Mouse (Mus musculus): ENCODE measurements at regions not wholly inside any gene's neighbourhood (a gene's known extent, or its start where the extent isn't known, plus 50 kb on each side); places are given as distances from the start of the nearest gene placed in this dataset.

GRCm38 (mm10) chr14:123081016-123081714 is 97.3 kb upstream of the Tmtc4 start:
- DNase-seq (ENCODE audit: extremely low read depth, low read depth, low spot score): no peak

GRCm38 (mm10) chr14:123079733-123080132 is 95.9 kb upstream of the Tmtc4 start:
- DNase-seq (ENCODE audit: extremely low read depth, low read depth, low spot score): no peak

DNA sequence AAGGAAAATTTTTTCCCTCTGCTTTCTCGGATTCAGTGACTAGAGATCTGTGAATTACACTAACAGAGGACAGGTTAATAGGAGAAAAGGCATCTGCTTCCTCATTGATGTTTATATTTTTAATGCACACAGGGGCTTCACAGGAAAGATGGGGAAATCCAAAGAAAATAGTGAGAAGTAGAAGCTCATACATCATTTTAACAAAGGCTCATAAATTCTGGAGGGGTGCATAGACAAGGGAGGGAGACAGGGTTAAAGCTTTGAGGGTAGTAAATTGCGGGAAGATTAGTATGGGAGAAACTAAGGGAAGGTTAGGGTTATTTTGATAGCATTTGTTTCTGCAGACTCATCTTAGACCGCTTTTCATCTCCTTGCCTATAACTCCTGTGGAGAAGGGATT is 95.0 kb upstream of the Tmtc4 start:
- no peak for DNase-seq (ENCODE audit: extremely low read depth, low read depth, low spot score)

GRCm38 (mm10) chr14:123066344-123066743 is 82.5 kb upstream of the Tmtc4 start:
- DNase-seq (ENCODE audit: extremely low read depth, low read depth, low spot score): no peak

DNA sequence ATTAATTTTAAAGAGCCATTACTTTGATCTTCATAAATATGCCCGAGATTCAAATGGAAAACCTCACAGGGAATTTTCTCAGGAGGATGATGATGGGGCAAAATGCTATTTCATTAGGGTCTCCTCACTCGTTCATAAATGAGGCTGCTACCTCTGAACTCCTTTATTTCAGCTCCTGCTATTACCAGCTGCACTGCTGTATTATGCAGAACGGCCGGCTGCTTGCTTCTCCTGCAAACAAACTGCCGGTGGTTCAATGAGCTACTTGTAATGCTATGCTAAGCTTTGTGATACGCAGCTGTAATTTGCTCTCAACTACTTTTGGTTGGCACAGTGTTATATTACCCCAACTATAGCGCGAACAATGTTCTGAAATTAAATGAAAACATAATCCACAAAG is 81.7 kb upstream of the Tmtc4 start:
- no peak for DNase-seq (ENCODE audit: extremely low read depth, low read depth, low spot score)

DNA sequence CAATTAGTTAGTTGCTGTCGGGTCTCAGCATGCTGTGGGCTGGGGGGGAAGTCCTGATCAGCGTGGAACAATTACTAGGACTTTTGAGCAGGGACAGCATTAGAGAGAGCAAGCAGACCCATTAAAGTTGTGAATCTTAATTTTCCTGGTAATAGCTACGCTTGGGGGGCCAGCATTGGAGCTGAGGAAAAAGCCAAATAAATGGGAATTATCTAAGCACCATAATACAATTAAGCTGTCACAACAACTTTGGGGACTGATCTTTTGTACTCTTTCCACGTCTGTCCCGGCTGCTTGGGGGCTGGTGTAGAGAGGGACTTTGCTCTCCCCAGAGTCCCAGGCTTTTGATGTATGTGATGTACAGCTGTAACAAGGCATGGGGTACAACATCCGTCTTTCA is 81.3 kb upstream of the Tmtc4 start:
- no peak for DNase-seq (ENCODE audit: extremely low read depth, low read depth, low spot score)

DNA sequence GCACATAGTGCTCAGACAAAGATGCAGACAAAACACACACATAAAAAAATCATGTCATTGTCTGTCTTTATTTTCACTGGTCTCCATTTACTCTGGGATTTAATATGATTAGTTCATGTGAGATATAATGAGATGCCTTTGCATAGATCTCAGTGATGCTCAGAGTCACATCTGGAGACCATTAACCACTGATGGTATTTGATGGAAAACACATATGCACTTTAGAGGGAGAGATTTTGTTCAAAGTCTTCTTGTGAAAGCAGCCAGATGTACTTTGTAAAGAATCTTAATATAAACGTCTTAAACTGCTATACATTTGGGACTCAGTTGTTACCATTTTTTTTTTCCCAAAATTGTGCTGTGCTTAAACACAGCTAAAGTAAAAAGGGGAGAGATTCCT is 79.1 kb upstream of the Tmtc4 start:
- DNase-seq (ENCODE audit: extremely low read depth, low read depth, low spot score): no peak

GRCm38 (mm10) chr14:123056976-123057375 is 73.1 kb upstream of the Tmtc4 start:
- DNase-seq (ENCODE audit: extremely low read depth, low read depth, low spot score): no peak

DNA sequence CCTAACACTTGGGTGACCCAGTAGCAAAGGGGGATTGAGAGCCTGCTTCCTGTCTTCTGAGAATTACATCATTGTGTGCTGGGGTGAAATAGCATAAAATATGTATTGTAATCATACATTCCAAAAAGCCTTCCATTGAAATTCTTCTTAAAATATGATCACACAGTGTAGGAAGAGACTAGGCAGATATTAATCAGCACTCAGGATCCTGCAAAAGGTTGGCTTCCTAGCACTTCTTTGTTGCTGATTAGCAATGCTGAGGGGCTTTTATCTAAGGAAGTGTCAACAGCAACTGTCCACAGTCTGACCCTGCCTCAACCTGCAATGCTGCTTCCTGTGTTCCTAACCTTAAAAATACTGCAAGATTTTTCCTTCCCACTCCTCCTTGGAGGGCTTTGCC is 64.6 kb upstream of the Tmtc4 start:
- no peak for DNase-seq (ENCODE audit: extremely low read depth, low read depth, low spot score)

DNA sequence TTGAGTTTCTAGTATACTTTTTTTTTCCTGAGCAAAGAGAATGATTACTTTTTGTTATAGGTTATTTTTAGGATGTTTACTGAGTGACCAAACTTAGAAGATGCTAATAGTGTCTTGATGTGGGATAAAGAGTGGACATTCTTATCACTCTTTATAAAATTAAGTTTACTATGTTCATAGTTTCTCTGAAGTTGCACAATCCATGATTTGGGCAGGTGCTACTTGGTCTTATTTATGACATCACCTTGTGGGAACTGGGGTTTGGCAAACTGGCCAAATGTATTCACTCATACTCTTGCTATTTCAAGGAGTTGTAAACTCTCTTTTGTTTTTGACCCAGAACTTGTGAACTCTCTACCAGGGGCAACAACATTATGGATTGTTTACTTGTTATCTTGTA is 56.2 kb upstream of the Tmtc4 start:
- no peak for DNase-seq (ENCODE audit: extremely low read depth, low read depth, low spot score)

- DNase-seq (ENCODE audit: extremely low read depth, low read depth, low spot score): no peak
Observed at GRCm38 (mm10) chr14:123037444-123037843, 53.6 kb upstream of the Tmtc4 start.
